Mouse (Mus musculus): ENCODE measurements at regions not wholly inside any gene's neighbourhood (a gene's known extent, or its start where the extent isn't known, plus 50 kb on each side); places are given as distances from the start of the nearest gene placed in this dataset.

- DNase-seq (no peak), ATAC-seq (peak; percentile 60; the same call in 1 of the 2 replicates)
Measured at GRCm38 (mm10) chr9:6608428-6609283, 339.0 kb upstream of the Ddi1 start.

More at GRCm38 (mm10) chr9:6608428-6609283, 339.0 kb upstream of the Ddi1 start:
- H3K9me3 ChIP-seq (ENCODE audit: low read length) = no peaks in the 10 kb centered on the region
- TF ChIP-seq CTCF (IDR thresholded peaks at IDR 0.05; ENCODE audit: low read depth) = 0 out of 2 replicates have a peak, but pooled peaks have one; percentile 5
- no peaks in the 10 kb centered on the region for H3K27me3 ChIP-seq (ENCODE audit: insufficient read depth, low read length)
- no peak overlapping the region for H3K9ac ChIP-seq
- no peak overlapping the region for H3K4me2 ChIP-seq (ENCODE audit: low read depth)
- WGBS = 31% methylated on average over 5 of the region's 5 CpGs
- H3K4me1 ChIP-seq (ENCODE audit: insufficient read depth) = no peaks in the 10 kb centered on the region
- H3K27ac ChIP-seq (ENCODE audit: low read depth, low read length) = no peak overlapping the region
- H3K4me3 ChIP-seq (ENCODE audit: low read depth, low read length) = no peak overlapping the region
- H3K36me3 ChIP-seq (ENCODE audit: insufficient read depth) = no peaks in the 10 kb centered on the region

Measured in forebrain, postnatal 0 days (tissue).